Mouse (Mus musculus) MEL (cell line): Measurements from ENCODE around the gene Prss12.

Experiments used
- CTCF ChIP-seq, 3 experiments: IDR thresholded peaks in 2 of 3; conservative IDR thresholded peaks in 1 of 3; 2 replicates each; pipeline ENCODE4 v1.5.1; 2011 to 2012; ENCODE audit warnings: low read length in 3 of 3, low read depth in 2 of 3, mild to moderate bottlenecking in 2 of 3, improper control_type of control experiment in 1 of 3, inconsistent platforms in 1 of 3, mixed read lengths in 1 of 3, moderate library complexity in 1 of 3; ENCODE audit not compliant: control insufficient read depth in 1 of 3, insufficient read depth in 1 of 3, poor library complexity in 1 of 3, severe bottlenecking in 1 of 3
- E2F4 ChIP-seq: IDR thresholded peaks from 2 replicates; pipeline ENCODE4 v1.6.1; 2011; ENCODE audit warnings: low read depth, low read length, improper control_type of control experiment, borderline replicate concordance
- EP300 ChIP-seq, 2 experiments: IDR thresholded peaks; 2 replicates each; pipeline ENCODE4 v1.6.1; 2011; ENCODE audit warnings: improper control_type of control experiment in 2 of 2, low read length in 2 of 2, low read depth in 1 of 2, mild to moderate bottlenecking in 1 of 2
- ETS1 ChIP-seq: IDR thresholded peaks from 2 replicates; pipeline ENCODE4 v1.6.1; 2012; ENCODE audit warnings: low read depth, mild to moderate bottlenecking, inconsistent platforms, low read length, improper control_type of control experiment, moderate library complexity
- MAFK ChIP-seq: IDR thresholded peaks from 2 replicates; pipeline ENCODE4 v1.6.1; 2011; ENCODE audit warnings: low read depth, mild to moderate bottlenecking, low read length, improper control_type of control experiment, borderline replicate concordance
- MXI1 ChIP-seq: IDR thresholded peaks from 2 replicates; pipeline ENCODE4 v1.6.1; 2011; ENCODE audit warnings: mild to moderate bottlenecking, low read depth, low read length, improper control_type of control experiment
- POLR2A ChIP-seq, 2 experiments: IDR thresholded peaks; 2 replicates each; pipeline ENCODE4 v1.6.1; 2011 to 2012; ENCODE audit warnings: low read length in 2 of 2, mild to moderate bottlenecking in 2 of 2, control low read depth in 1 of 2, improper control_type of control experiment in 1 of 2, low read depth in 1 of 2, moderate library complexity in 1 of 2; ENCODE audit not compliant: control insufficient read depth in 1 of 2, insufficient read depth in 1 of 2, poor library complexity in 1 of 2
- RCOR1 ChIP-seq: IDR thresholded peaks from 2 replicates; pipeline ENCODE4 v1.6.1; 2012; ENCODE audit warnings: low read depth, mild to moderate bottlenecking, inconsistent platforms, low read length, improper control_type of control experiment
- TAL1 ChIP-seq: IDR thresholded peaks from 2 replicates; pipeline ENCODE4 v1.6.1; 2012; ENCODE audit warnings: mild to moderate bottlenecking, inconsistent platforms, low read length, moderate library complexity, mixed read lengths
- TCF12 ChIP-seq: IDR thresholded peaks from 2 replicates; pipeline ENCODE4 v1.6.1; 2014; ENCODE audit warnings: low read depth, mild to moderate bottlenecking, inconsistent platforms, low read length, improper control_type of control experiment, moderate library complexity
- USF1 ChIP-seq: IDR thresholded peaks from 2 replicates; pipeline ENCODE4 v1.6.1; 2014; ENCODE audit warnings: low read depth, mild to moderate bottlenecking, inconsistent platforms, low read length, improper control_type of control experiment, moderate library complexity

- TF ChIP-seq EP300 (IDR thresholded peaks at IDR 0.05; ENCODE audit: low read depth in 1 of 2, low read length in 2 of 2) (no peak), CTCF (IDR thresholded peaks at IDR 0.05 in 2 of 3, conservative IDR thresholded peaks at IDR 0.05 in 1 of 3; ENCODE audit: control insufficient read depth in 1 of 3, insufficient read depth in 1 of 3, low read depth in 2 of 3, low read length in 3 of 3, poor library complexity in 1 of 3, severe bottlenecking in 1 of 3) (no peak), RCOR1 (no peak), E2F4 (no peak), POLR2A (IDR thresholded peaks at IDR 0.05; ENCODE audit: control insufficient read depth in 1 of 2, insufficient read depth in 1 of 2, low read depth in 1 of 2, low read length in 2 of 2, poor library complexity in 1 of 2) (no peak), MAFK (no peak), TAL1 (no peak), USF1 (no peak), MXI1 (no peak), ETS1 (no peak), TCF12 (no peak)
Measured at GRCm38 (mm10) chr3:123531124-123531523, 84.4 kb downstream of the Prss12 start.
